Mouse (Mus musculus) adrenal gland, postnatal 10 days (tissue): ENCODE measurements around the gene Sec24d. TPM values are rescaled to one million over a fixed set of nuclear protein-coding genes. Genes with fewer than 3 reads are reported as not detected.

Experiments used
- DNase-seq: peaks from one replicate; pipeline ENCODE4 v3.0.0; 2021; ENCODE audit warnings: mixed read lengths
- total RNA-seq, 2 experiments: library from RNA; stranded (reverse); gene quantifications; 2 replicates each; pipeline ENCODE4 v1.2.3; 2021

Sec24d gene
- total RNA-seq, 2 experiments from 2014 or later: 67.3 to 84.2 TPM

DNA sequence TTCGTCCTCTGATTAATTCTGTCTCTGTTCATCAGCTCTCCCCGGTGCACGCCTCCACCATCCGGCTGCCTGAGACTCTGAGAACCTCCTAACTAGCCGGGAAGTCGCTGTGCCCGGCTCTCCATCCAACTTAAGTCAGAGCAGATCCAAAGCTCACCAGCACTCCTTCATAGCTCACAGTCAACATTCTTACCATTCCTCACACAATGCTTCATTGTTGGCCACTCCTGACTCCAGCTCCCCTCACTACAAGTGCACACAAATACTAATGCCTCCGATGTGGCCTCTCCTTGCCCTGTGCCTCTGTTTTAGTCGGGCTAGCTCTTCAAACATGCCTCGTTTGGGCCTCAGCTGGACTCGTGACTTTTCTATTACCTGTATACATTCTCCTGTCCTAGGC is 29.4 kb downstream of the Sec24d start:
- no peak for DNase-seq

GRCm38 (mm10) chr3:123298283-123298682 is 31.0 kb downstream of the Sec24d start:
- DNase-seq: no peak

GRCm38 (mm10) chr3:123301521-123301920 is 34.3 kb downstream of the Sec24d start:
- DNase-seq: no peak

GRCm38 (mm10) chr3:123305611-123306010 is 38.4 kb downstream of the Sec24d start:
- no peak for DNase-seq

DNA sequence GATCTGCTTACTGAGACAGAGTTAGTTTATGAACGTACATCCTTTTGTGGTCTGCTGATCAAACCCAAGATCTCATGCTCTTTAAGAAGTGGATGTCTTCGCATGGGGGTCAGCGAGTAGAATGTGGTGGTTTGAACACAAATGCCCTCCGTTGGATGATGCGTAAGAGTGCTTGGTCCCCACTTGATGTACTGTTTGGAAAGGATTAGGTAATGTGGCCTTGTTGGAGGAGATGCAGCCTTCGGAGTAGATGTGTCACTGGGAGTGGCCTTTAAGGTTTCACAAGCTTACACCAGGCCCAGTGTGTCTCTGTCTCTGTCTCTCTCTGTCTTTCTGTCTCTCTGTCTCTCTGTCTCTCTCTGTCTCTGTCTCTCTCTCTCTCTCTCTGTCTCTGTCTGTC is 40.2 kb downstream of the Sec24d start:
- peak; percentile 25 for DNase-seq

DNA sequence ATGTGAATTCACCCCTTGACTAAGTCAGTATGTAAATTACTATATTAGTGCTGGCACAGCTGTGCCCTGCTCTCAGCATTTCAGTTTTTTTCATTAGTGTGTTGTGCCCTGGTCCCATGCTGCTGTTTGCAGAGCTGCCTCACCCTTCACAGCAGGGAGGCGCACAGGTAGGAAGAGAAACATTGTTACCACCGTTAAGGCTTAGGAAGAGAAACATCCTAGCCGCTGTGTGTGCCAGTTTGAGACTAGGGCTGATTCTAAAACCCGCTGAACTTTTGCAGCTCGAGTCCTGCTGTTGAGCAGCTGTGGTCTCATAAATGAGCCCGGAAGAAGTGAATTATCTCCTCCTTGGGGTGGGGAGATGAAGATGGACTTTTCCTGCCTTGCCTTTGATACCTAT is 41.9 kb downstream of the Sec24d start:
- DNase-seq: no peak

GRCm38 (mm10) chr3:123312477-123313062 is 45.3 kb downstream of the Sec24d start:
- DNase-seq: no peak

DNA sequence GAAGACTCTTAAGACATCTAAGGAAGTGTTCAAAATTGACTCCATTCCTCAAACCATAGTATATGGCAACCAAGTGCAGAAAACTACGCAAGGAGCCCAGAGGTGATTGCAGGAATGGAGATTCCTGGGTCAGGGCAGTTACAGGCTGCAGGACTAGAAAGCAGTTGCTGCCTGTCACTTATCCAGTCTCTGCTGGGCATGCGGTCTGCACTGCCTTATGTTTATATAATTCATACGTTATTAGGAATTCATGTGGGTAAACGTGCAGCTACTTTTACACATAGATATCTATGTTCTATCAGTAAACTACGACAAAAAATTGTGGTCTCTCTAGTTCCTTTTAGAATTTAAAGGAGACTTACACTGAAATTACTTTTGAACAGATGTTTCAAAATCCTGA is 46.2 kb downstream of the Sec24d start:
- no peak for DNase-seq

GRCm38 (mm10) chr3:123313920-123314614 is 46.8 kb downstream of the Sec24d start:
- DNase-seq: no peak

DNA sequence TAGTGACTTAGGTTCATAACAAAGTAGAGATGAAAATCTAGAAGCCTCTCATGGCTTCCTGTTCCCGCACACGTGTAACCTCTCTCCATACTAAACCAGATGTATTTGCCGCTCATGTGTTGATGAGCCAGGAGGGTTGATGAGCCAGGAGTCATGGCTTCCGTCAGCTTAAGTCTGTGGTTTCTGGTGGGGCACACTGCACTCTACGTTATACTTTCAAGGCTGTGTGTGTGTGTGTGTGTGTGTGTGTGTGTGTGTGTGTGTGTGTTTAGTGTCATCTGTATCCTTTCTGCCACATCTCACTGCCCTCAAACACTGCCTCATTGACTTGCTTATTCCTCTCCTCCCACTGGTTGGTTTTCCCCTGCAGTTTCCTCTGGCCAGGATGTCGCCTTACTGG is 48.8 kb downstream of the Sec24d start:
- DNase-seq: no peak

- DNase-seq: no peak
Measured at GRCm38 (mm10) chr3:123317081-123317480, 49.8 kb downstream of the Sec24d start.

GRCm38 (mm10) chr3:123320341-123320740 is 53.1 kb downstream of the Sec24d start:
- DNase-seq: no peak

- peak; percentile 12 for DNase-seq
Measured at GRCm38 (mm10) chr3:123321612-123322011, 54.4 kb downstream of the Sec24d start.

GRCm38 (mm10) chr3:123322147-123322546 is 54.9 kb downstream of the Sec24d start:
- no peak for DNase-seq

DNA sequence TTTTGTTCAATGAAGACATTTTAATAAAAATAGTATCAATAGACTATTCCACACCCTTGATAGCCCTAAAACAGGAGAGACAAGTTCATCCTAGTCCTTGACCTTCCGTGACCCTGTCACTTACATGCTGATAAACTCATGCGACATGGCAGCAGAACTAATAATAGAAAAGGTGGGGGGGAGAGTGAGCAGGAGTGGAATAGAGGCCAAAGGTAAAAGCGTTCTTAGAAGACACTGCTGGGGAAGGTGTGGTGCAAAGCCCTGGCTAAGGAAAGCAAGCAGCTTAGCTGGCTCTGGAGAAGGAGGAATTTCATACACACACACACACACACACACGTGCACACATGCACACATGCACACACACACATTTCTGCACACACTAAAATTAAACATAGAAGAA is 57.1 kb downstream of the Sec24d start:
- DNase-seq: no peak

- peak; percentile 69 for DNase-seq
Measured at GRCm38 (mm10) chr3:123329251-123329650, 62.0 kb downstream of the Sec24d start.

- DNase-seq: no peak
Measured at GRCm38 (mm10) chr3:123330221-123330620, 63.0 kb downstream of the Sec24d start.

- no peak for DNase-seq
Measured at GRCm38 (mm10) chr3:123332330-123333054, 65.2 kb downstream of the Sec24d start.

DNA sequence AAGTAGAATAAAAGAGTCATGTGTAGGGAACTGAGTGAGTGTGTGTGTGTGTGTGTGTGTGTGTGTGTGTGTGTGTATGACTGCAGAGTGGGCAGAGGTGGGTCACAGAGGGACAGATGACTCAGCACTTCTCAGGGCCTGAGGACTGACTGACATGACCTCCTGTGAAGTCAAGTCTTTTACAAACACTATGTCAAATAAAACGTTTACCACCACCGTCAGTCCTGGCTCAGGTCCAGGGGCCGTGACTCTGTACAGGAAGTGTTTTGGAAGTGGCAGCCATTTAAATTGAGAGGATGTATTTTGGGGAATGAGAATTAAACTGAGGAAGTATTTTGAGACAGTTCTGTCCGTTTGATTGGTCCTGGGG is 65.8 kb downstream of the Sec24d start:
- DNase-seq: peak; percentile 45

DNA sequence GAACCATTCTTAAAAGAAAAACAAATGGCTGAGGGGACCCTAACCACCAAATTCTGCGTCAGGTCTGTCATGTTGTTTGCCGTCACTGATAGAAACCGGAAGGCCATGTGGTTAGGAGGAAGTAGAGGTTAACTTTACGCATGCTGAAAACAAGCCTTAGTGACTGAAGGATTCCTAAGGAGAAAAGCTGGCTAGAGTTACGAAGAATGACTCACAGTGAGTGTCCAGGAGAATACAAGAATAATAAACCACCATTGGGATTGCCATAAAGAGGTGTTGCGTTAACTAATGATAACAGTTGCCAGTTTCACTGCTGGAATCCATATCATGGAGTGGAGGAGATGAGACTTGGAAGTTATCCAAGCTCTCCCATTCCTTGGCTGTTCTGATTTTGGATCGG is 67.7 kb downstream of the Sec24d start:
- no peak for DNase-seq

- DNase-seq: peak; percentile 32
Measured at GRCm38 (mm10) chr3:123335480-123335879, 68.2 kb downstream of the Sec24d start.

- DNase-seq: no peak
Measured at GRCm38 (mm10) chr3:123336455-123336854, 69.2 kb downstream of the Sec24d start.

- DNase-seq: no peak
Measured at GRCm38 (mm10) chr3:123336951-123337350, 69.7 kb downstream of the Sec24d start.

DNA sequence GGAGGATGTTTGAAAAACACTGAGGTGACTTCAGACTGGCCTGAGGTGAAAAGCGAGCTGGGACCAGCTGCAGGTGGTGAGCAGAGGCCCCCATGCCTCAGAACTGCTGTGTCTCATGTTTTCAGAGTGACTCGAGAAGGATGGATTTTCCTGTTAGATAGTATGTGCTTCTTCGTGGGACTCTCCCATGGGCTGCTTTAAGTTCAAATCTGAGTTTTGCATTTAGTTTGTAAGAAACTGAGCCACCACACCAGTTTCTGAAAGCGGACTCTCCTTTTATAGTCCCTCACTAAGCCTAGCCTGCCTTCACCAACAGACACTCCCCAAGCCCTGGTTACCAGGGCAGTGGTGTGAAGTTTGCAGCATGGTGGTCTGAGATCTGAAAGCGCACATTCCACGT is 70.6 kb downstream of the Sec24d start:
- DNase-seq: no peak
